Mouse (Mus musculus) E14TG2a.4 (cell line): ENCODE measurements around the gene Gm45140.

Source experiments
- H3K27me3 ChIP-seq: 2 replicates; pipeline ENCODE4 v1.6.1; 2014; ENCODE audit warnings: low read length, control low read depth; ENCODE audit not compliant: insufficient read depth
- H3K36me3 ChIP-seq: 2 replicates; pipeline ENCODE4 v1.6.1; 2014; ENCODE audit warnings: low read length, control low read depth; ENCODE audit not compliant: insufficient read depth
- H3K4me1 ChIP-seq: replicated peaks from 2 replicates; pipeline ENCODE4 v1.6.1; 2014; ENCODE audit warnings: low read depth, low read length, control low read depth
- H3K4me3 ChIP-seq: replicated peaks from 2 replicates; pipeline ENCODE4 v1.5.1; 2014; ENCODE audit warnings: mild to moderate bottlenecking, low read length
- H3K9me3 ChIP-seq: 2 replicates; pipeline ENCODE4 v1.6.1; 2014; ENCODE audit warnings: low read length, control low read depth
- CTCF ChIP-seq: conservative IDR thresholded peaks from 2 replicates; pipeline ENCODE4 v1.5.1; 2014; ENCODE audit warnings: low read length
- NANOG ChIP-seq: IDR thresholded peaks from 2 replicates; pipeline ENCODE4 v1.6.1; 2014; ENCODE audit warnings: borderline replicate concordance, low read length, mixed read lengths
- POU5F1 ChIP-seq: IDR thresholded peaks from 2 replicates; pipeline ENCODE4 v1.6.1; 2014; ENCODE audit warnings: low read length, borderline replicate concordance

Gm45140 gene

DNA sequence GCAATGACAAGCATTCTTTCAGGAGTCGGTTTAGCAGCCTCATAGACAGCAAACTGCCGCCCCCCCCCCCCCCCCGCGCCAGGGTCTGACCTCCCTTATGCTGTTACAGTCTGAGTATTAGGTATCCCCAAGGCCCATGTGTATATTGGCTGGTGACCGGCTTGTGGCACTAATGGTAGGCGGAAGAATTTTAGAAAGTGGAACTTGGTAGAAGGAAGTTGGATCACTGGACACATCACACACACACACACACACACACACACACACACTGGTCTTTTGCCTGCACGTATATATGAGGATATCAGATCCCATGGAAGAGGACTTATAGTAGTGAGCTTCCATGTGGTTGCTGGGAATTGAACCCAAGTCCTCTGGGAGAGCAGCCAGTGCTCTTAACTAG, 33.1 kb downstream of the Gm45140 start:
- Histone ChIP-seq H3K4me3 (no peak overlapping the region), H3K27me3 (no peaks in the 10 kb centered on the region), H3K4me1 (peaks cover 8% of the 10 kb centered on the region), H3K36me3 (no peaks in the 10 kb centered on the region; the same call in 1 of the 2 replicates), H3K9me3 (0 out of 2 replicates have a peak, but pooled peaks cover 2% of the 10 kb centered on the region)
- TF ChIP-seq POU5F1, result no peak
- TF ChIP-seq CTCF, result no peak
- no peak for TF ChIP-seq NANOG

DNA sequence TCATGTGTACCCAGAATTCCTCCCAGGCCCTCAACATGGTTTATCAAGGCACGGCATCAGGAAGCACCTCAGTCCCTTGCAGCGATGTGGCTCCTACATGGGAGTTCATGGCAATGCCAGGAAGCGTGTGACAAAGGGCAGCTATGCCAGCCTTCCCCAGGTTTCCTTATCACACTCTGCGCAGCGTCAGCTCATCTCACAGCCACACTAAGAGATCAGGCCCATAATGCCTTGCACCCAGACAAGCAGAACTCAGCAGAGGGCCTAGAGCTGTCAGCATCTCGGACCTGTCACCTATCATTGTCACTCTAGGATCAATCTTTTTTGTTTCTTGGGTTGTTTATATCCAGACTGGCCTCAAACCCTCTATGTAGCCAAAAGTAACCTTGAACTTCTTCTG, 36.0 kb downstream of the Gm45140 start:
- H3K9me3 ChIP-seq, result 0 out of 2 replicates have a peak, but pooled peaks cover 2% of the 10 kb centered on the region
- no peaks in the 10 kb centered on the region; the same call in 1 of the 2 replicates for H3K36me3 ChIP-seq
- H3K4me3 ChIP-seq, result no peak overlapping the region
- no peaks in the 10 kb centered on the region for H3K27me3 ChIP-seq
- TF ChIP-seq POU5F1 (no peak), NANOG (no peak), CTCF (no peak)
- H3K4me1 ChIP-seq, result peaks cover 34% of the 10 kb centered on the region

DNA sequence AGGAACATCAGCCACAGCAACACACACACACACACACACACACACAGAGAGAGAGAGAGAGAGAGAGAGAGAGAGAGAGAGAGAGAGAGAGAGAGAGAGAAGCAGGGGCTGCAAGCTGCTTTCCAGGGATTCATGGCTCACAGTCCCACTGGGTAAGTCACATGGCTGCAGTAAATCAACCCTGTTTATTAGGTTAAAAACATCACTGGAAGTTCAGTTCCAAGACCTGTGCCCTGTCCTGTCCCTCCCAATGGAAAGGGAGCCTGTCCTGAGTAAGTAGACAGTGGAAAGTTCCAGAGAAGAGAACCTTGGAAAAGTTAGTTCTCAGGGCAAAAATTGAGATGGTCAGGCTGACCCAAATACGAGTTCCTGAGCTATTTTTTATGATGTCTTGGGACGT, 38.3 kb downstream of the Gm45140 start:
- Histone ChIP-seq H3K27me3 (no peaks in the 10 kb centered on the region), H3K9me3 (0 out of 2 replicates have a peak, but pooled peaks cover 2% of the 10 kb centered on the region), H3K4me1 (peaks cover 52% of the 10 kb centered on the region), H3K4me3 (no peak overlapping the region), H3K36me3 (peaks cover 1% of the 10 kb centered on the region; the same call in 1 of the 2 replicates)
- no peak for TF ChIP-seq CTCF
- TF ChIP-seq NANOG, result no peak
- TF ChIP-seq POU5F1, result no peak

DNA sequence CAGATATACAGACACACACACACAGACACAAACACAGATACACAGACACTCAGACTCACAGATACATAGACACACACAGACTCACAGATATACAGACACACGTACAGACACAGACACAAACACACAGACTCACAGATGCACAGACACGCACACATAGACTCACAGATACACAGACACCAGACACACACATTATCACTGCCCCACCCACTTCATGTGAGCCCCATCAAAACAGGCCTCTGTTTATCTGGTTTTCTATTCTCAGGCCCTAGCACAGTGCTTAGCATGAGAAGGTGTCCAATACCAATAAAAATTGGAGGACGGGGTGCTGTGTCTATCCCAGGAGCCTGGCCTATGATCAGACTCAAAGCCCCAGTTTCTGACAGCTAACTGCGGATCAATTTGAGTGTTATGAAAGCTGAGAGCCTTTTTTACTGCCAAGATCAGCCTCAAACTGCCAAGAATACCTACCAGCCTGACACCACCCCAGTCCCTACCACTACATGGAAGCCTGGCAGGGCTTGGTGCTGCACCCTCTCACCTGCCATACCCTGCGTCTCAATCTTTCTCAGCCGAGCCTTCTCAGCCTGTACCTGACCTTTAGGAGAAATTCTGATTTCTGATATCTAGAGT, 39.2 kb downstream of the Gm45140 start:
- no peak for TF ChIP-seq POU5F1
- TF ChIP-seq NANOG, result no peak
- no peak for TF ChIP-seq CTCF
- Histone ChIP-seq H3K27me3 (no peaks in the 10 kb centered on the region), H3K4me3 (no peak overlapping the region), H3K36me3 (peaks cover 8% of the 10 kb centered on the region), H3K4me1 (peaks cover 54% of the 10 kb centered on the region), H3K9me3 (0 out of 2 replicates have a peak, but pooled peaks cover 2% of the 10 kb centered on the region)

DNA sequence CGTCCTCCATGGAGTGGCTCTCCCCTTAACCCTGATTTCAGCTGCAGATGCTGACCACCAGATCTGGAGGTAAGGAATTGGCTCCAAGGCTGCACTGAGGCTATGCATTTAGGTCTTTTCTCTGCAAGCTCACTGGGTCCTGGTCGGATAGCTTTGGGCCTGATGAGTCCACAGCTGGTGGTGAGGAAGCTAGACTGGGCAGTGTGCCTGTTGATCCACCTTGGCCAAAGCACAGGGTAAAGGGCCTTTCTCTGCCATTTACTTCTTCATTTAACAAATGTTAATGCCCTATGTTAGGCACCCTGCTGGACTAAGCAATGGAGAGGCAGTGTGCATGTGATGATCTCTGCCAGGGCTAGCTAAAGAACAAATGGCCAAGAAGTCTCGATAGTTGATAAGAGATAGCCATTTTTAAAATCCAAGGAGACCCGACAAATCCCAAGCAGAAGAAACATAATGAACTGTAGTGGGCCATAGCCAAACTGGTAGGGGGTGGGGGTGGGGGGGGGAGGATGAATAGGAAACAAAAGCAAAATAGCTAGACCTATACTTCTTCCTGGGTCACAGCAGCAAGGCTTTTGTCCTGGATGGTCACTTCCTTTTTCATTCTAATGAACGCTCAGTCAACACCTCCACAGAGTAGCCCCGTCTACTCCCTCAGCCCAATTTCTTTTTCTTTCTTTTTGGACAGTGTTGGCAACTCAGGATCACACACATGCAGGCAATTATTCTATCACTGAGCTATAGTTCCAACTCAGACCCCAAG, 40.0 kb downstream of the Gm45140 start:
- H3K27me3 ChIP-seq, result no peaks in the 10 kb centered on the region

DNA sequence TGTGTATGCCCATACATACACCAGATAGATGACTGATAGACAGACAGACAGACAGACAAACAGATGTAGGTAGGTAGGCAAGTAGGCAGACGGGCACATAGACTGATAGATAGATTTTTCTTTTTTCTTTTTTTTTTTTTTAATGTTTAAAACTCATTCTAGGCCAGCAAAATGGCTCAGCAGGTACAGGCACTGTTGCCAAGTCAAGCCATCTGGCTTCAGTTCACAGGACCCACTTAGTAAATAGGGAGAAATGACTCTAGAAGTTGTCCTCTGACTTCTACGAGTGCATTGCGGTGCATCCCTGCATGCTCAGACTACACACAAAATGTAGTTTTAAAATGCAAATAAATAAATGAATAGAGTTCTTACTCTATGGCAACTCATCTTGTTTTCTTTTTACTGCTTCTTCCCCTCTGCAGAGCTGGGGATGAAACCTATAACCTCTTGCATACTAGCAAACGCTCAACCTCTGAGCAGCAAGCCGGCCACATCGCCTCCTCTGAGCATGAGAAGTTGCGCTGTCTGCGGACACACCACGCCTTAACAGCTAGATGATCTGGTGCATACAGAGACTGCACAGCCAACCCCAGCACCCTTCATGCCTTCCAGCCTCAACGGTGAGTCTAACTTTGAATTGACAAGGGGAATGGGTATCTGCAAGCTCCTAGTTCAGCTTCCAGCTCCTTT, 41.6 kb downstream of the Gm45140 start:
- Histone ChIP-seq H3K27me3 (no peaks in the 10 kb centered on the region), H3K4me3 (no peak overlapping the region), H3K4me1 (peaks cover 70% of the 10 kb centered on the region), H3K9me3 (0 out of 2 replicates have a peak, but pooled peaks cover 2% of the 10 kb centered on the region), H3K36me3 (peaks cover 8% of the 10 kb centered on the region)
- TF ChIP-seq CTCF (no peak), POU5F1 (no peak), NANOG (no peak)

More for the DNA sequence above, 40.0 kb downstream of the Gm45140 start:
- Histone ChIP-seq H3K4me1 (peaks cover 62% of the 10 kb centered on the region), H3K9me3 (0 out of 2 replicates have a peak, but pooled peaks cover 2% of the 10 kb centered on the region), H3K36me3 (peaks cover 8% of the 10 kb centered on the region), H3K4me3 (0 out of 2 replicates have a peak overlapping the region, but pooled peaks have one; percentile 1)
- TF ChIP-seq POU5F1 (no peak), CTCF (no peak), NANOG (no peak; the same call in 1 of the 2 replicates)

DNA sequence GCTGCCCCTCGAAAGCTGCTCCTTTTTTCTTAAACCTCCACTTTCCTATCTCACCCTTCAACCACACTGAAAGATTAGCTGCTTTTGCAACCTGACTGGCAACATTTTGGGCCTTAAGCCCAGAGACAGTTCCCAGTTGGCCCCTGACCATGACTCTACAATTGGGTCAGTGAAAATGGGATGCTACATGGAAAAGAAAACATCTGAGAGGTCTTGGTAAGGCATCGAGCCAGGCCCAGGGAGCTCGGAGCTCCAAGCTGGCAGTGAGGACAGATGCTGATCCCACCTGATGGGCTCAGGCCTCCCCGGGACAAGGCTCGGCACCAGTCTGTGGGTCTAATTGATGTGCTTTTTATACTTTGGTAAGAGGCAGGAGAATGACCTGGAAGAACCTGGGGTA, 43.8 kb downstream of the Gm45140 start:
- TF ChIP-seq POU5F1 (no peak), CTCF (no peak), NANOG (no peak)
- Histone ChIP-seq H3K27me3 (no peaks in the 10 kb centered on the region), H3K36me3 (peaks cover 8% of the 10 kb centered on the region), H3K4me3 (no peak overlapping the region), H3K4me1 (peaks cover 64% of the 10 kb centered on the region), H3K9me3 (no peaks in the 10 kb centered on the region)

DNA sequence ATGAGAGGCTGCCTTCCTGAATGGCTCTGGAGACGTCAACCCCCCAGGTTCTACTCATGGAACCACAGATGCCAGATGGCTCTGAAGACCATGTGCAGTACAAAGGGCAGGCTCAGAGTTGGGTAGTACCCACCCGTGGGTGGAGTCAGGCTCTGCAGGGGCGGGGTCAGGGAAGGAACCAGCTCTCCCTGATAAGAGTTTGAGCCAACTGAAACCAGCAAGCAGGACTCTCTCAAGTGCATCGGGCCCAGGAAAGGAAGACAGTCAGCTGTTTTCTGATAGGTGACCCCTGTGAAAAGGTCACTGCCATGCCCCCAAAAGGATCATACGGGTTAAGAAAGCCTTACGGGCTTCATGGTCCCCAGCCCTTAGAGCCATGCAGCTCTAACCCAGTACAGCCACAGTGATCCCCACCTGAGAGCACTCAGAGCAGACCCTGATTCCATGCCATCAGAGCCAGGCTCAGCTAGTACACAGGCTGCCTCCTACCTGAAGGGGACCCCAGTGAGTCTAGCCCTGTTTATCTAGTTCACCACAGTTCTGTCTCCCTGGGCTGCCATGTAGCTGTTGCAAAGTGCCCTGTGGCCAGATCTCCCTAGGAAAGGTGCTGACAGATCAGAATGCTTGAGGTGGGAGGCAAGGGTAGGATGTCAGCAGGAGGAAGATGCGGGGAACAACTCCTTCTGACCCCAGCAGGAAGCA, 44.7 kb downstream of the Gm45140 start:
- no peak overlapping the region for H3K4me3 ChIP-seq
- H3K4me1 ChIP-seq, result peaks cover 58% of the 10 kb centered on the region
- peaks cover 8% of the 10 kb centered on the region for H3K36me3 ChIP-seq
- H3K9me3 ChIP-seq, result no peaks in the 10 kb centered on the region
- TF ChIP-seq POU5F1 (no peak), NANOG (no peak), CTCF (no peak)
- H3K27me3 ChIP-seq, result no peaks in the 10 kb centered on the region
